Mouse (Mus musculus) cerebellum, adult 2 months (tissue): ENCODE measurements around the gene Kifc3. TPM values are rescaled to one million over a fixed set of nuclear protein-coding genes. Genes with fewer than 3 reads are reported as not detected.
A peak's percentile ranks its signal among the peaks of the same experiment; 100 is the strongest.
"Not testable (repeated sequence)": the region's sequence is repeated elsewhere in the genome, so short reads cannot be mapped to it uniquely, and the experiment has no call there.

Experiments used
- DNase-seq, 2 experiments: peaks; one replicate each; pipeline ENCODE4 v3.0.0; 2021
- H3K27ac ChIP-seq: fragments of 200-500 bp; 2 replicates; pipeline ENCODE4 v1.5.1; 2012; ENCODE audit warnings: low read length, control low read depth, inconsistent platforms; ENCODE audit not compliant: insufficient read depth
- H3K27me3 ChIP-seq: fragments of 200-500 bp; 2 replicates; pipeline ENCODE4 v1.6.1; 2012; ENCODE audit warnings: inconsistent platforms, mild to moderate bottlenecking, low read length, moderate library complexity; ENCODE audit not compliant: control insufficient read depth, insufficient read depth
- H3K4me1 ChIP-seq: fragments of 200-500 bp; 2 replicates; pipeline ENCODE4 v1.6.1; 2011; ENCODE audit warnings: low read length; ENCODE audit not compliant: control insufficient read depth, insufficient read depth
- H3K4me3 ChIP-seq: fragments of 200-500 bp; replicated peaks from 2 replicates; pipeline ENCODE3; 2011; ENCODE audit warnings: mild to moderate bottlenecking, low read depth, low read length, control low read depth; ENCODE audit not compliant: insufficient read depth
- CTCF ChIP-seq: fragments of 200-500 bp; IDR thresholded peaks from 2 replicates; pipeline ENCODE4 v1.5.1; 2011; ENCODE audit warnings: low read depth, mild to moderate bottlenecking, control low read depth, low read length, moderate library complexity, borderline replicate concordance; ENCODE audit not compliant: insufficient read depth
- POLR2A ChIP-seq: fragments of 200-500 bp; IDR thresholded peaks from 2 replicates; pipeline ENCODE4 v1.6.1; 2011; ENCODE audit warnings: low read length, control low read depth, borderline replicate concordance; ENCODE audit not compliant: insufficient read depth
- WGBS: fragments of 180-500 bp; shearing (Covaris S2); methylation state at CpG from one replicate; pipeline ENCODE4 v1.1.7; 2018; 5-methylcytosine and 5-hydroxymethylcytosine counted together
- polyA plus RNA-seq: library from polyadenylated mRNA; depleted of rRNA; stranded (reverse); fragments of >200 nt; gene quantifications from 2 replicates; pipeline ENCODE4 v1.2.3, GENCODE M21; 2012

Kifc3 gene
- polyA plus RNA-seq, 1 experiment, result 56.8 TPM

DNA sequence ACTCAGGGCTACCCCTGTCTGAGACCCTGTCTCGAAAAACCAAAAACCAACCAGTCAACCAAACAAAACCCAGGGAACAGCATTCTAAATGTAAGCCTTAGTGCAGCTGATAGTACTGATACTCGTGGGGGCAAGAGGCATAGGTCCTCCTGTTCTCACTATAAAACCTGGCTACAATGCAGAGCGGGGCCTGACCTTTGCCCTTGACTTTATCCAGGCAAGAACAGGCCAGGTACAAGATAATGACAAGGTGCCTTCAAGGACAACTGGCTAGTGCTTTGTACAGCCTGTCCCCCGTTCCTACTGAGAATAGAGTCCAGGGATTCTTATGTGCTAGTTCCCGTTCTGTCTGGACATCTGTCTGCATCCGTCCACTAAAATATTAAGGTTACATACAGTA is 25.6 kb downstream of the Kifc3 start:
- H3K4me1 ChIP-seq, result no peaks in the 10 kb centered on the region
- WGBS, result 91% methylated on average over 6 of the region's 6 CpGs
- no peak for DNase-seq
- TF ChIP-seq CTCF, result no peak
- no peak for TF ChIP-seq POLR2A
- no peak overlapping the region for H3K4me3 ChIP-seq
- H3K27me3 ChIP-seq, result no peaks in the 10 kb centered on the region
- H3K27ac ChIP-seq, result no peak overlapping the region

DNA sequence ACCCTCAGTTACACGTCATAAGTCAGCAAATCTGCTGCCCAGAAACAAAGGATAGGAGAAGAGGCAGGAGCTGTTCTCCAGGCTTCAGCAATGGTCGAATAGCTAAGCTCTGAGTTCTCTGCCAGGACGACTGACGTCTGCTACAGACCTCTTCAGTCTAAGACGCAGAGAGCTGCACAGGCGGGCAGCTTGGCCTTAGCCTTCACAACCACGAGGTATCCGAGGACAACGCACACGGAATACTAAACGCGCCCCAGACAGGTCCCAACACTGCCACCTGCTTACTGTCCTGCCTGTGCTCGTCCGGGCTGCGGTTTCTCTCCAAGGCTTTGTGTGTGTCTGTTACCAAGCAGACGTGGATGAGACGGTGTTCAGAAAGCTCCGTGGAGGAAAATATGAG is 26.8 kb downstream of the Kifc3 start:
- H3K27ac ChIP-seq, result no peak overlapping the region
- 17% methylated on average over 18 of the region's 18 CpGs for WGBS
- H3K4me1 ChIP-seq, result no peaks in the 10 kb centered on the region
- H3K27me3 ChIP-seq, result no peaks in the 10 kb centered on the region
- peak; percentile 17 to 26 for DNase-seq
- no peak overlapping the region for H3K4me3 ChIP-seq
- no peak for TF ChIP-seq CTCF

DNA sequence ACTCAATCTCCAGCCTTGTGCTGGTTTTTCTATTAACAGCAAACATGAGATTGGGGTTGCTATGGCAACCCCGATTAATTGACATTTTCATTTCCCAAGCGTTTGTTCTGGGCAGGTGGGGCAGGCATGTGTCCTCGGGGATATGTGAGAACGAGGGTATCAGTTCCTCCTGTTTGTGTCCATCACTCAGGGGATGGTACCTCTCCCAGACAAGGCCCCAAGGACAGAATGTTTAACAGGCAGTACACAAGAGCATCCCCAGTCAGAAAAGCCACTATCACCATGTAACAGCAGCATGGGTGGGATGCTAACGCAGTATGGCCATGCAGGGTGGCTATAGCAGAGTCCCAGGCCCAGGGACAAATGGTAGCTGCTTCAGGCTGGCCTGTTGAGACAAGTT is 27.3 kb downstream of the Kifc3 start:
- H3K4me1 ChIP-seq, result no peaks in the 10 kb centered on the region
- no peak for TF ChIP-seq CTCF
- no peak for TF ChIP-seq POLR2A
- H3K27ac ChIP-seq, result no peak overlapping the region
- WGBS, result 60% methylated on average over 5 of the region's 5 CpGs
- H3K4me3 ChIP-seq, result no peak overlapping the region
- no peak for DNase-seq
- H3K27me3 ChIP-seq, result no peaks in the 10 kb centered on the region

DNA sequence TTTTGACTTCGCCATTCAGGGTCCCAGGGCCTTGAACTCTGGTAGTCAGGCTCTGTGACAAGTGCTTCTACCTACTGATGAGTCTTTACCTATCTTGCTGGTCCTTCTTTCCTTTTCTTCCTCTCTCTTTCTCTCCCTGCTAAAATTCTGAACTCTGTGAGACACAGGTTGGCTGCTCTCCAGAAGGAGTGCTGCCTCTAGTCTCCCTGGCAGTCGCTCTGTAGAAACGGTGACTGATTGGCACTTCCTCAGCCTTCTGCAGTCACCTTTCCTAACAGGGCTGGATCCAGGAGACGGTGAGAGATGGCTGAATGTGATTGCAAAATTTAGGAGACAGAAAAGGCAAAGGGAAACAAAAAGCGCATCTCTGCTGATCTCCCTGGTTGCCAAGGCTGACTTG is 30.2 kb downstream of the Kifc3 start:
- no peaks in the 10 kb centered on the region for H3K4me1 ChIP-seq
- H3K27ac ChIP-seq, result no peak overlapping the region
- WGBS, result 34% methylated on average over 5 of the region's 5 CpGs
- TF ChIP-seq CTCF (no peak), POLR2A (no peak)
- H3K27me3 ChIP-seq, result no peaks in the 10 kb centered on the region
- no peak for DNase-seq
- no peak overlapping the region for H3K4me3 ChIP-seq

DNA sequence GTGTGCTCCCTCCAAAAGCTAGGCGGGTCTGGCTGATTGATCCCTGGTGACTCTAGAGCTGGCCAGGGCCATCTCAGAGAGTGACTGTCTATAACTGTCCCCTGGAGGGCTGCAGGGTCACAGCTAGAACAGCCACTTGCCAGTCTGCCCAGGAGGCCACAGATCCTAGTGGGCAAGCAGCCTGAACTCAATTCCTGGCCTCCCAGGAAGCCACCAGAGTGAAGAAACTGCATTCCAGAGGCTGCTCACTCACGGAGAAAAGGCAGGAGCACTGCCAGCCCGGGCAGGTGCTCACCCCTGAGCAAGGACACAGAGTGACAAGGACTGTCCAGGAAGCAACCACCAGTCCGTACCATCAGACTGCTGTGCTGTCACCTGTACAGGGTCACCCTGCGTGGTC is 34.9 kb downstream of the Kifc3 start:
- Histone ChIP-seq H3K27me3 (no peaks in the 10 kb centered on the region), H3K4me1 (0 out of 2 replicates have a peak, but pooled peaks cover 6% of the 10 kb centered on the region), H3K27ac (no peak overlapping the region), H3K4me3 (no peak overlapping the region)
- no peak for DNase-seq
- WGBS, result 76% methylated on average over 5 of the region's 5 CpGs
- no peak for TF ChIP-seq CTCF
- TF ChIP-seq POLR2A, result no peak

DNA sequence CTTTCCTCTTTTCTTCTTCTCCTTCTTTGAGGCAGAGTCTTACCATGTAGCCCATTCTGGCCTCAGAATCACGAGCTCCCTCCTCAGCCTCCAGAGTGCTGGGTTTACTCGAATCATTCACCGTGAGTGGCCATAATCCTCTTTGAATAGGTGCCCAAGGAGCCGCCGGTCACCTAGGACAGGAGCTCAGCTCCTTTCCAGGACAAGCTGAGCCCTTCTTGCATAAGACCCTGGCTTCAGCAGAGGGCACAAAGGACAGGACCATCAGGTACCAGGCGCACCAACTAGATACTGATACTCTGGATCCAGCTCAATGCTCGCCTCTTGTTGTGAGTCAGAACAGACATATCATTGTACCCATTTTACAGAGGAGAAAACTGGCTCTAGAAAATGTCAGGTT is 36.2 kb downstream of the Kifc3 start:
- H3K27ac ChIP-seq, result no peak overlapping the region
- no peak for DNase-seq
- no peaks in the 10 kb centered on the region for H3K27me3 ChIP-seq
- 52% methylated on average over 7 of the region's 7 CpGs for WGBS
- no peak for TF ChIP-seq POLR2A
- no peak for TF ChIP-seq CTCF
- no peak overlapping the region for H3K4me3 ChIP-seq
- H3K4me1 ChIP-seq, result 0 out of 2 replicates have a peak, but pooled peaks cover 6% of the 10 kb centered on the region

DNA sequence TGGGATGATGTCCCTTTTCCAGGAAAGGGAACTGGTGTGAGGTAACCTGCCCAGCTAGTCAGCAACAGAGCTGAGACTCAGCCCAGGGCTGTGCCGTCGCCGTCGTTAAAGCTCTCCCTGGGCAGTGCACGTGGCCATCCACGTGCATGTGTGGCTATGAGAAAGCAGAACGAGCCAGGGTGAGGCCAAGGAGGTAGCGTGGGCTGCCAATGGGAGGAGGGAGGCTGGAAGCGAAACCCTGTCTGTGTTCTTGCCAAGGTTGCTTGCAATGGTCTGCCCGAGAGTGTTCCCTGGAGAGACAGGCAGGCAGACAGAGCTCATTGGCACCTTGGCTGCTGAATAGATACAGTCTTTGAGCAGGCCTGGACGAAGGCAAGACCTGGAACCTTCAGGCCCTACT is 36.7 kb downstream of the Kifc3 start:
- H3K27ac ChIP-seq, result no peak overlapping the region
- H3K4me3 ChIP-seq, result no peak overlapping the region
- TF ChIP-seq CTCF (no peak), POLR2A (no peak)
- H3K4me1 ChIP-seq, result 0 out of 2 replicates have a peak, but pooled peaks cover 6% of the 10 kb centered on the region
- WGBS, result 9% methylated on average over 11 of the region's 11 CpGs
- no peaks in the 10 kb centered on the region for H3K27me3 ChIP-seq
- peak; percentile 23 to 53 for DNase-seq

DNA sequence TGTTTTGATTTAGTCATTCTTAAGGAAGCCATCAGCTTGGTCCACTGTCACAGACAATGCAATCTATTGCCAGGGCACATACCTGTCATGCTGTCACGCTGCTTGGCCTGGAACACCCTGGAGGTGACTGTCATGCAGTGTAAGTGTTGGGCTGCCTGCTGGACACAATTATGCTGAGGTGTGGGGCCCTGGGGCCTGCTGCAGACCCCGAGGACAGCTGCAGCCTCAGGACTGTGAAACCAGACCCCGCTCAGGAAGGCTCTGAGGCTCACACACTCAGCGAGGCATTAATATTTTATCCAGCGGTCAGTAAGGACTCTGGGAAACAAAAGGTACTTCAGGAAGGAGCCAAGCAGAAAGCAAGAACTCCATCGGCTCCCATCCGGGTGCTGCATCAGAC is 38.1 kb downstream of the Kifc3 start:
- 76% methylated on average over 7 of the region's 7 CpGs for WGBS
- Histone ChIP-seq H3K27ac (no peak overlapping the region), H3K4me3 (no peak overlapping the region), H3K27me3 (no peaks in the 10 kb centered on the region), H3K4me1 (0 out of 2 replicates have a peak, but pooled peaks cover 6% of the 10 kb centered on the region)
- TF ChIP-seq POLR2A (no peak), CTCF (no peak)
- no peak for DNase-seq

DNA sequence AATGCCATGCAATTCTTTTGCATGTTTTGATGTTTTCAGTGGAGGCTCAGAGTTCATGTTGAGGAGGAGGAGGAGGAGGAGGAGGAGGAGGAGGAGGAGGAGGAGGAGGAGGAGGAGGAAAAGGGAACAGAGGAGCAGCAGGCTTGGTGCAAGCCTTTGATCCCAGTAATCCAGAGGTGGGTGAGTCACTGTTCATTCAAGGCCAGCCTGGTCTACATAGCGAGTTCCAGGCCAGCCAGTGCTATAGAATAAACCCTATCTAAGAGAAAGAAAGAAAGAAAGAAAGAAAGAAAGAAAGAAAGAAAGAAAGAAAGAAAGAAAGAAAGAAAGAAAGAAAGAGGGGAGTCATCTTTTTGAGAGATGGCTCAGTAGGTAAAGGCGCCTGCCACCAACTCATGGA is 38.6 kb downstream of the Kifc3 start:
- H3K4me3 ChIP-seq, DNase-seq, H3K27me3 ChIP-seq, H3K27ac ChIP-seq, H3K4me1 ChIP-seq: not testable (repeated sequence)
- WGBS, result 91% methylated on average over 2 of the region's 2 CpGs
